Mouse (Mus musculus): ENCODE measurements around the gene Slc22a8. TPM values are rescaled to one million over a fixed set of nuclear protein-coding genes. Genes with fewer than 3 reads are reported as not detected.
A peak's percentile ranks its signal among the peaks of the same experiment; 100 is the strongest.

Slc22a8 gene
- polyA plus RNA-seq, 1 experiment, result not detected

- WGBS, result 37% methylated on average over 14 of the region's 14 CpGs
- H3K27ac ChIP-seq (ENCODE audit: insufficient read depth, low read depth, low read length), result no peak overlapping the region
- H3K27me3 ChIP-seq (ENCODE audit: control insufficient read depth, insufficient read depth, low read length), result no peaks in the 10 kb centered on the region
- no peak overlapping the region for H3K4me3 ChIP-seq (ENCODE audit: low read depth, low read length)
- no peaks in the 10 kb centered on the region for H3K36me3 ChIP-seq (ENCODE audit: control insufficient read depth, insufficient read depth, low read length)
- peaks cover 11% of the 10 kb centered on the region; the same call in 1 of the 2 replicates for H3K4me1 ChIP-seq (ENCODE audit: control insufficient read depth, insufficient read depth, insufficient read length, low read length)
- TF ChIP-seq POLR2A (IDR thresholded peaks at IDR 0.05; ENCODE audit: low read depth, low read length) (no peak), CTCF (IDR thresholded peaks at IDR 0.05; ENCODE audit: extremely low read depth, insufficient read length, insufficient replicate concordance, low read depth, low read length) (peak; percentile 28; the same call in 1 of the 2 replicates)
These were observed 21.6 kb upstream of the Slc22a8 start for GRCm38 (mm10) chr19:8569453-8569863.

GRCm38 (mm10) chr19:8570341-8571040 is 20.6 kb upstream of the Slc22a8 start:
- Histone ChIP-seq H3K4me1 (ENCODE audit: control insufficient read depth, insufficient read depth, insufficient read length, low read length) (peaks cover 11% of the 10 kb centered on the region; the same call in 1 of the 2 replicates), H3K36me3 (ENCODE audit: control insufficient read depth, insufficient read depth, low read length) (no peaks in the 10 kb centered on the region), H3K27ac (ENCODE audit: insufficient read depth, low read depth, low read length) (no peak overlapping the region), H3K4me3 (ENCODE audit: low read depth, low read length) (no peak overlapping the region), H3K27me3 (ENCODE audit: control insufficient read depth, insufficient read depth, low read length) (no peaks in the 10 kb centered on the region)
- 8% methylated on average over 2 of the region's 2 CpGs for WGBS
- TF ChIP-seq POLR2A (IDR thresholded peaks at IDR 0.05; ENCODE audit: low read depth, low read length), result no peak
- no peak for TF ChIP-seq CTCF (IDR thresholded peaks at IDR 0.05; ENCODE audit: extremely low read depth, insufficient read length, insufficient replicate concordance, low read depth, low read length)

- H3K4me1 ChIP-seq (ENCODE audit: control insufficient read depth, insufficient read depth, insufficient read length, low read length), result peaks cover 11% of the 10 kb centered on the region; the same call in 1 of the 2 replicates
- H3K36me3 ChIP-seq (ENCODE audit: control insufficient read depth, insufficient read depth, low read length), result no peaks in the 10 kb centered on the region
- TF ChIP-seq CTCF (IDR thresholded peaks at IDR 0.05; ENCODE audit: extremely low read depth, insufficient read length, insufficient replicate concordance, low read depth, low read length) (no peak), POLR2A (IDR thresholded peaks at IDR 0.05; ENCODE audit: low read depth, low read length) (no peak)
- no peaks in the 10 kb centered on the region for H3K27me3 ChIP-seq (ENCODE audit: control insufficient read depth, insufficient read depth, low read length)
- H3K4me3 ChIP-seq (ENCODE audit: low read depth, low read length), result no peak overlapping the region
- 17% methylated on average over 7 of the region's 7 CpGs for WGBS
- 0 out of 2 replicates have a peak overlapping the region, but pooled peaks have one; percentile 40 for H3K27ac ChIP-seq (ENCODE audit: insufficient read depth, low read depth, low read length)
These were observed 19.3 kb upstream of the Slc22a8 start for GRCm38 (mm10) chr19:8571746-8572145.

GRCm38 (mm10) chr19:8572485-8572884 is 18.6 kb upstream of the Slc22a8 start:
- Histone ChIP-seq H3K36me3 (ENCODE audit: control insufficient read depth, insufficient read depth, low read length) (no peaks in the 10 kb centered on the region), H3K27ac (ENCODE audit: insufficient read depth, low read depth, low read length) (no peak overlapping the region), H3K27me3 (ENCODE audit: control insufficient read depth, insufficient read depth, low read length) (no peaks in the 10 kb centered on the region), H3K4me1 (ENCODE audit: control insufficient read depth, insufficient read depth, insufficient read length, low read length) (peaks cover 10% of the 10 kb centered on the region; the same call in 1 of the 2 replicates), H3K4me3 (ENCODE audit: low read depth, low read length) (no peak overlapping the region)
- WGBS, result 18% methylated on average over 3 of the region's 3 CpGs
- TF ChIP-seq POLR2A (IDR thresholded peaks at IDR 0.05; ENCODE audit: low read depth, low read length) (no peak), CTCF (IDR thresholded peaks at IDR 0.05; ENCODE audit: extremely low read depth, insufficient read length, insufficient replicate concordance, low read depth, low read length) (no peak)

- no peaks in the 10 kb centered on the region for H3K4me1 ChIP-seq (ENCODE audit: control insufficient read depth, insufficient read depth, insufficient read length, low read length)
- no peak for TF ChIP-seq CTCF (IDR thresholded peaks at IDR 0.05; ENCODE audit: extremely low read depth, insufficient read length, insufficient replicate concordance, low read depth, low read length)
- no peak for TF ChIP-seq POLR2A (IDR thresholded peaks at IDR 0.05; ENCODE audit: low read depth, low read length)
- WGBS, result 81% methylated on average over 4 of the region's 4 CpGs
- H3K4me3 ChIP-seq (ENCODE audit: low read depth, low read length), result no peak overlapping the region
- no peaks in the 10 kb centered on the region for H3K27me3 ChIP-seq (ENCODE audit: control insufficient read depth, insufficient read depth, low read length)
- no peak overlapping the region for H3K27ac ChIP-seq (ENCODE audit: insufficient read depth, low read depth, low read length)
- H3K36me3 ChIP-seq (ENCODE audit: control insufficient read depth, insufficient read depth, low read length), result no peaks in the 10 kb centered on the region
These were observed 13.6 kb upstream of the Slc22a8 start for GRCm38 (mm10) chr19:8577432-8577831.

- H3K27me3 ChIP-seq (ENCODE audit: control insufficient read depth, insufficient read depth, low read length), result no peaks in the 10 kb centered on the region
- WGBS, result 20% methylated on average over 24 of the region's 24 CpGs
- no peak overlapping the region for H3K27ac ChIP-seq (ENCODE audit: insufficient read depth, low read depth, low read length)
- H3K4me3 ChIP-seq (ENCODE audit: low read depth, low read length), result peak overlapping the region; percentile 33
- no peaks in the 10 kb centered on the region for H3K4me1 ChIP-seq (ENCODE audit: control insufficient read depth, insufficient read depth, insufficient read length, low read length)
- TF ChIP-seq CTCF (IDR thresholded peaks at IDR 0.05; ENCODE audit: extremely low read depth, insufficient read length, insufficient replicate concordance, low read depth, low read length), result peak; percentile 90; the same call in 1 of the 2 replicates
- TF ChIP-seq POLR2A (IDR thresholded peaks at IDR 0.05; ENCODE audit: low read depth, low read length), result no peak
- no peaks in the 10 kb centered on the region for H3K36me3 ChIP-seq (ENCODE audit: control insufficient read depth, insufficient read depth, low read length)
These were observed 12.6 kb upstream of the Slc22a8 start for GRCm38 (mm10) chr19:8578293-8578969.

GRCm38 (mm10) chr19:8578970-8579342 is 12.1 kb upstream of the Slc22a8 start:
- no peak overlapping the region for H3K4me3 ChIP-seq (ENCODE audit: low read depth, low read length)
- no peak overlapping the region for H3K27ac ChIP-seq (ENCODE audit: insufficient read depth, low read depth, low read length)
- no peaks in the 10 kb centered on the region for H3K27me3 ChIP-seq (ENCODE audit: control insufficient read depth, insufficient read depth, low read length)
- TF ChIP-seq POLR2A (IDR thresholded peaks at IDR 0.05; ENCODE audit: low read depth, low read length) (no peak), CTCF (IDR thresholded peaks at IDR 0.05; ENCODE audit: extremely low read depth, insufficient read length, insufficient replicate concordance, low read depth, low read length) (no peak)
- H3K4me1 ChIP-seq (ENCODE audit: control insufficient read depth, insufficient read depth, insufficient read length, low read length), result no peaks in the 10 kb centered on the region
- 82% methylated on average over 2 of the region's 2 CpGs for WGBS
- H3K36me3 ChIP-seq (ENCODE audit: control insufficient read depth, insufficient read depth, low read length), result no peaks in the 10 kb centered on the region
